Mouse (Mus musculus): ENCODE measurements at regions not wholly inside any gene's neighbourhood (a gene's known extent, or its start where the extent isn't known, plus 50 kb on each side); places are given as distances from the start of the nearest gene placed in this dataset.

- no peaks in the 10 kb centered on the region for H3K9me3 ChIP-seq (replicated peaks)
- DNase-seq (no peak), ATAC-seq (ENCODE audit: low read depth) (no peak)
- WGBS (ENCODE audit: insufficient replicate concordance) = 68% methylated on average over 5 of the region's 5 CpGs
- no peaks in the 10 kb centered on the region for H3K36me3 ChIP-seq
- H3K27me3 ChIP-seq = no peaks in the 10 kb centered on the region
- no peak overlapping the region for H3K4me3 ChIP-seq (replicated peaks)
- no peak overlapping the region for H3K9ac ChIP-seq
- no peaks in the 10 kb centered on the region for H3K4me1 ChIP-seq (replicated peaks)
- no peak overlapping the region for H3K27ac ChIP-seq
- no peak overlapping the region for H3K4me2 ChIP-seq
Observed at GRCm38 (mm10) chr9:101342887-101343286, 91.3 kb upstream of the Ppp2r3a start.

DNA sequence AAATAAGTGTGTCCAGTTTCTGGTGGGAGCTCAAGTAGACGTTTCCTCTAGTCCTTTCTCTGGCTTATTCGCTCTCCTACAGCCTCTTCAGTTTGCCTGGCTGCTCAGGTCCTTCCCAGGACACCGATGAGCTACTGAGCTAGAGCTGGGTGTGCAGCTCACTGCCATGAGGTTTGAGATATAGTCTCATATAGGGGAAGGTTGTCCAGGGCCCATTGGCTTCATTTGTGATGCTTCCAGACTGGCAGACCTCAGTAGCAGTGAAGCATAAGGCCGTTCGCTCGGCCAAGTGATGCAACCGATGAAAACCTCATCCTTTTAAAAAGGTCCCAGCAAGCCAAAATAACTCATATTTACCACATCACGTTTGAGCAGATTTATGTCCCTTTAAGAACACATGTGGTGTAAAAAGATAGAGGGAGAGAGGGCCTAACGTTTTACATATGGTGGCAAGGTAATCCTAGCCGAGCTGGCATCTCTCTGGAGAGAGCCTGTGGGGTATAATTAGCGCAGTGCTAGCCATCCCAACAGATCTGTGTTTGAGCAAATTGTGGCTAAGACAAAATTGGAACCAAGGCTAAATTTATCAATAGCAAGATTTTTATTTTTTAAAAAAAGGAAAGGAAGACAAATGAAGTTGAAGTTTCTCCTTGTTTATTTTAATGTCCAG, 89.3 kb upstream of the Ppp2r3a start:
- Histone ChIP-seq H3K4me1 (replicated peaks) (no peaks in the 10 kb centered on the region), H3K9me3 (replicated peaks) (no peaks in the 10 kb centered on the region), H3K27me3 (no peaks in the 10 kb centered on the region), H3K27ac (no peak overlapping the region), H3K4me3 (replicated peaks) (no peak overlapping the region), H3K9ac (no peak overlapping the region), H3K36me3 (no peaks in the 10 kb centered on the region), H3K4me2 (no peak overlapping the region)
- ATAC-seq (ENCODE audit: low read depth) (no peak), DNase-seq (no peak)
- 66% methylated on average over 11 of the region's 11 CpGs for WGBS (ENCODE audit: insufficient replicate concordance)

DNA sequence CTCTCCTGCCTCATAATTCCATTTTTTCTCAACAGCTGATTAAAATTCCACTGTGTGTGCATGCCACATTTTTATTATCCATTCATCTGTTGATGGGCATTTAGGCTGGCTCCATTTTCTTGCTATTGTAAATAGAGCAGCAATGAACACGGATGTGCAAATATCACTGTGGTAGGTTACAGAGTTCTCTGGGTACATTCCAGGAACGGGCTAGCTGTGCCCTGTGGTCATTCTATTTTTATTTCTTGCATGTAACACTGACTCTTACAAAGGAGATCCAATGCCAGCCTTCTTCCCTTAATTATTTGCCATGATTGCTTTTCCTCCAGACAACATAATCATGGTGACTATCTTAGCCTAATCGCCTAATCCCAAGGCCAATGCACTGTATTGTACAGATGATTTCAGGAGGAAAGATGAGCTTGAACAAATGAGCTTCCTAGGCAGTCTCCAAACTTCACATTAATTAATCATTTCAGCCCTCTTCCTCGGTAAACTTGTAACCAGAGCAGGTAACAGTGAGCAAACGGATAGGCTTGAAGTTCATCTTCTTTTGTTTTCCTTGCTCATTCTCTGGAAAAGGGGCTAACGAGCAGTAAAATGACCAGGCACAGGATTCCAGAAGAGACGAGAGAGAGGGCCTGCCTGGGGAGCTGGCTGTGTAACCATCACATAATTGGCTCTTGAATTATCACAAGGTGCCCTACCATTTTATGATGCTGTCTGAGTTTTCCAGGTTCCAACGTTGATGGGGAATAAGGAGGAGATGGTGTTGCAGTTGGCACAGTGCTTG, 77.6 kb upstream of the Ppp2r3a start:
- Histone ChIP-seq H3K36me3 (no peaks in the 10 kb centered on the region), H3K4me2 (no peak overlapping the region), H3K9ac (no peak overlapping the region), H3K27me3 (no peaks in the 10 kb centered on the region), H3K9me3 (replicated peaks) (no peaks in the 10 kb centered on the region), H3K4me1 (replicated peaks) (no peaks in the 10 kb centered on the region), H3K4me3 (replicated peaks) (no peak overlapping the region), H3K27ac (no peak overlapping the region)
- WGBS (ENCODE audit: insufficient replicate concordance) = 53% methylated on average over 8 of the region's 8 CpGs
- no peak for ATAC-seq (ENCODE audit: low read depth)
- no peak for DNase-seq

GRCm38 (mm10) chr9:101326961-101327360, 75.4 kb upstream of the Ppp2r3a start:
- Histone ChIP-seq H3K36me3 (no peaks in the 10 kb centered on the region), H3K4me3 (replicated peaks) (no peak overlapping the region), H3K9me3 (replicated peaks) (no peaks in the 10 kb centered on the region), H3K27ac (no peak overlapping the region), H3K9ac (no peak overlapping the region), H3K27me3 (no peaks in the 10 kb centered on the region), H3K4me1 (replicated peaks) (no peaks in the 10 kb centered on the region), H3K4me2 (no peak overlapping the region)
- no peak for ATAC-seq (ENCODE audit: low read depth)
- 44% methylated on average over 3 of the region's 3 CpGs for WGBS (ENCODE audit: insufficient replicate concordance)
- DNase-seq = no peak

DNA sequence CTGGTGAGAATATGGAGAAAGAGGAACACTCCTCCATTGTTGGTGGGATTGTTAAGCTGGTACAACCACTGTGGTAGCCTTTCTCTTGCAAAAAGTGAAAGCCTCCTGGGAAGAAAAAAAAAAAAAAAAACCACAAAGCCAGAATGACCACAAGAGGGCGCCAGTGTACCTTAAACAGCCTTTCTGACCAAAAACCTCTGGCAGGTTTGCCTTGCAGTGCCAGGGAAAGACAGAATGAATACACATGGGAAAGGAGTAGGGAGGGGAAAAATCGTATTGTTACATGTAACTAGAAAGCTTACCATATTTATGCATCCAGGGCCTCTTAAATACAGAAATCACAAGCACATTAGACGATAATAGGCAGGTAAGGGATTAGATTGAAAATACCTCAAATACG, 62.4 kb upstream of the Ppp2r3a start:
- Histone ChIP-seq H3K9ac (no peak overlapping the region), H3K4me2 (no peak overlapping the region), H3K36me3 (no peaks in the 10 kb centered on the region), H3K27me3 (no peaks in the 10 kb centered on the region), H3K27ac (no peak overlapping the region), H3K4me3 (replicated peaks) (no peak overlapping the region), H3K4me1 (replicated peaks) (no peaks in the 10 kb centered on the region), H3K9me3 (replicated peaks) (no peaks in the 10 kb centered on the region)
- WGBS (ENCODE audit: insufficient replicate concordance) = 40% methylated on average over 4 of the region's 4 CpGs
- DNase-seq = no peak
- ATAC-seq (ENCODE audit: low read depth) = no peak

GRCm38 (mm10) chr9:101306408-101306935, 54.9 kb upstream of the Ppp2r3a start:
- no peak for DNase-seq
- 71% methylated on average over 10 of the region's 10 CpGs for WGBS (ENCODE audit: insufficient replicate concordance)
- H3K4me1 ChIP-seq (replicated peaks) = 0 out of 2 replicates have a peak, but pooled peaks cover 3% of the 10 kb centered on the region
- no peak overlapping the region for H3K27ac ChIP-seq
- H3K9ac ChIP-seq = no peak overlapping the region
- H3K27me3 ChIP-seq = no peaks in the 10 kb centered on the region
- no peaks in the 10 kb centered on the region for H3K36me3 ChIP-seq
- no peak overlapping the region for H3K4me3 ChIP-seq (replicated peaks)
- no peaks in the 10 kb centered on the region for H3K9me3 ChIP-seq (replicated peaks)
- no peak for ATAC-seq (ENCODE audit: low read depth)
- no peak overlapping the region for H3K4me2 ChIP-seq

DNA sequence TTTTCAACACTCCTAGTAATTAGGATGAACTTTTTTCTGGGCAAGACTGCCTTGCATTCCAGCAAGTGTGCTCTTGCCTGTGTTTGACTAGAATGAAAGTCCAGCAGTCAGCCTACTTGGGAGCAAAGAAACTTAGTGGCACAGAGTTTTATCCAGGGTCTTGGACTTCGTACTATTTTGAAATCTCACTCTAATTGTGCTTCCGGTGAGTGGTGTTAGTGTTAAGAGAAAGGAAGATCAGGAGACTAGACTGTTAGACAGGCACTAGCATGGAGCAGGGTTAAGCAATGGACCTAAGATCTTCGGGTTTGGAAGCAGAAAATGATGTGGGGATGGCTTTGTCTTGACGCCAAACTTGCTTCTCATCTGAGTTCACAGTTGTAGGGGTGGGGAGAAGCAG, 54.1 kb upstream of the Ppp2r3a start:
- Histone ChIP-seq H3K27me3 (no peaks in the 10 kb centered on the region), H3K4me2 (no peak overlapping the region), H3K27ac (no peak overlapping the region), H3K9ac (no peak overlapping the region), H3K36me3 (no peaks in the 10 kb centered on the region), H3K4me3 (replicated peaks) (no peak overlapping the region), H3K9me3 (replicated peaks) (no peaks in the 10 kb centered on the region), H3K4me1 (replicated peaks) (0 out of 2 replicates have a peak, but pooled peaks cover 3% of the 10 kb centered on the region)
- WGBS (ENCODE audit: insufficient replicate concordance) = 66% methylated on average over 4 of the region's 4 CpGs
- DNase-seq (no peak), ATAC-seq (ENCODE audit: low read depth) (no peak)

Data from liver, embryonic 13.5 days (tissue).